Mouse (Mus musculus) left cerebral cortex, postnatal 14 days (tissue): ENCODE results near the gene Foxr1. TPM values are rescaled to one million over a fixed set of nuclear protein-coding genes. Genes with fewer than 3 reads are reported as not detected.
"Not testable (repeated sequence)": the region's sequence is repeated elsewhere in the genome, so short reads cannot be mapped to it uniquely, and the experiment has no call there.

ENCODE experiments used
- DNase-seq, 2 experiments: peaks; one replicate each; pipeline ENCODE4 v3.0.0; 2021 to 2022; ENCODE audit warnings: low spot score in 2 of 2, mixed read lengths in 1 of 2
- intact Hi-C: fragments of 180-260 bp; cut with DNase I; formaldehyde crosslinking; loops from one replicate; pipeline ENCODE4 v1.15.1; 2025
- total RNA-seq, 2 experiments: library from RNA; stranded (reverse); gene quantifications; 2 replicates each; pipeline ENCODE4 v1.2.3; 2021

Gene Foxr1
- total RNA-seq, 2 experiments from 2014 or later: not detected

- intact Hi-C loops: loop anchor here (2.0 kb wide), 1 partner anchor 22 kb away; no protein-coding TSS in a partner anchor
- peak; percentile 76 to 86 for DNase-seq
These were observed 37.4 kb upstream of the Foxr1 start for GRCm38 (mm10) chr9:44478229-44478921.

DNA sequence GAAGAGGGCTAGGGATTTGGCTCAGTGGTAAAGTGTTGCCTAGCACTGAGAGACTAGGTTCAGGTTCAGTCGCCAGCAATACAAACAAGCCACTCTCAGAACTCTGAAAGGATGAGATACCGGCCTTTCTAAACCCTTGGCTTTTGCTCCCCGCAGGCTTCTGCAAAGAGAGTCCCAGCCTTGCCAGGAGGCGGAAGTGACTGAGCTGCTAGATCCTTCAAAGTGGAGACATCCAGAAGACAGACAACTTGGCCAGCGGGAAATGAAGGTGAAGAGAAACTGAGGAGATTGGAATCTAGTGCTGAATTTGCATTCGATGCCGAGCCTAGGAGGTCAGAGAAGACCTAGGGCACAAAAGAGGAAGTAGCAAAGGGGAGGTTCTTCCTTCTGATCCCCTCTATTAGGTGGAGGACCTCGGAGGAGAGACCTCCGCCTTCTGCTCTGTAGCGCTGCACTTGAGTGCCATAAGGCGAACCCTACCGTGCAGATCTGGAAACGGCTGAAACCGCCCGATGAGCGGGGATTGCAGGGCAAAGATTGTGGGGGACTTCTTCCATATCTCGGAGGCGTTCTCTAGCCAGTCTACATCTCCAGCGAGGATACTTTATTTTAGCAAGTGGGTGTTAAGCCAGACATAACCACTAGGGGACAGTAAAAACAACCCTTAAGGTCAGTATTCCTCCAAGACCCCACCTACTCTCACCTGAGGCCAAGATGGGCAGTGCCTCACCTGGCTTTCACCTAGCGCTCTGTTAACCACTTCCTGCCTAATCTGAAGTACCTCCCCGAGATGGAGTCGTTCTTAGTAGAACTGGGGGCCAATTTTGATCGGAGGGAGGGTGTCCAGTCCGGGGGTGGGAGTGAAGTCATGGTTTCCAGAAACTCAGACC lies 36.6 kb upstream of the Foxr1 start:
- peak; percentile 70 to 80 for DNase-seq
- intact Hi-C loops: loop anchor here (2.0 kb wide), 1 partner anchor 21 kb away; no protein-coding TSS in a partner anchor

GRCm38 (mm10) chr9:44475936-44476335 lies 35.0 kb upstream of the Foxr1 start:
- intact Hi-C loops: no loop called here
- no peak for DNase-seq

GRCm38 (mm10) chr9:44474327-44474726 lies 33.4 kb upstream of the Foxr1 start:
- no peak for DNase-seq
- intact Hi-C loops: no loop called here

- DNase-seq: no peak
- intact Hi-C loops: no loop called here
These were observed 32.2 kb upstream of the Foxr1 start for GRCm38 (mm10) chr9:44473184-44473583.

GRCm38 (mm10) chr9:44468800-44469199 lies 27.9 kb upstream of the Foxr1 start:
- peak in 1 of 2 experiments; percentile 61 for DNase-seq
- intact Hi-C loops: no loop called here

DNA sequence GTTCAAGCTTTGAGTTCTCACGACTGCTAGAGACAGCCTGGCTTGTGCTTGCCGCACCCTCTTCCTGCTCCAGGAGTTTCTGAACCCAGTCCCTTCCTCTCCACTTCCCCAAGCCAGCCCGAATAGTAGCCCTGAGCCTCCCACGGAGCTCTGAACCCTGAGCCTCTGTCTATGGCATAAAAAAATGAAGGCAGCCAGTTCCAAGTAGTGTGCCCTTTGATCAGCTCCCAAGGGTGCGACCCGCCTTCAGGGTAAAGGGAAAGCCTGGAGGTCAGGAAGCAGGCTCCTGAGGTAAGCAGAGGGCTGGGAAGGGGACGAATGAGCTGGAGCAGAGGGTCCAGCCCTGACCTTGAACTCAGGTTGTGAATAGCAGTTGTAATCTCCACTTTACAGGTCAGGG lies 27.3 kb upstream of the Foxr1 start:
- no peak for DNase-seq
- intact Hi-C loops: no loop called here

- no peak for DNase-seq
- intact Hi-C loops: no loop called here
These were observed 21.0 kb upstream of the Foxr1 start for GRCm38 (mm10) chr9:44461950-44462349.

- intact Hi-C loops: loop anchor here (2.0 kb wide), 1 partner anchor 22 kb away; no protein-coding TSS in a partner anchor
- DNase-seq: peak; percentile 94 to 99
These were observed 16.3 kb upstream of the Foxr1 start for GRCm38 (mm10) chr9:44457035-44457742.

GRCm38 (mm10) chr9:44454891-44455220 lies 13.9 kb upstream of the Foxr1 start, which contains the start of gene Upk2:
Gene Upk2, minus strand, starts transcription at chr9:44454976.
- intact Hi-C loops: loop anchor here (2.0 kb wide), 1 partner anchor 48 kb away; no protein-coding TSS in a partner anchor
- no peak for DNase-seq

- intact Hi-C loops: loop anchor here (2.0 kb wide), 1 partner anchor 48 kb away; no protein-coding TSS in a partner anchor
- peak; percentile 85 to 91 for DNase-seq
These were observed 13.4 kb upstream of the Foxr1 start for GRCm38 (mm10) chr9:44454132-44454890.

GRCm38 (mm10) chr9:44450387-44450786 lies 9.5 kb upstream of the Foxr1 start:
- no peak for DNase-seq
- intact Hi-C loops: no loop called here

- intact Hi-C loops: not testable (repeated sequence)
These were observed 3.6 kb upstream of the Foxr1 start for GRCm38 (mm10) chr9:44444402-44445025.

GRCm38 (mm10) chr9:44435747-44436146 lies 5.2 kb downstream of the Foxr1 start:
- intact Hi-C loops: no loop called here
- no peak for DNase-seq

More at GRCm38 (mm10) chr9:44444402-44445025, 3.6 kb upstream of the Foxr1 start:
- not testable (repeated sequence) for DNase-seq

DNA sequence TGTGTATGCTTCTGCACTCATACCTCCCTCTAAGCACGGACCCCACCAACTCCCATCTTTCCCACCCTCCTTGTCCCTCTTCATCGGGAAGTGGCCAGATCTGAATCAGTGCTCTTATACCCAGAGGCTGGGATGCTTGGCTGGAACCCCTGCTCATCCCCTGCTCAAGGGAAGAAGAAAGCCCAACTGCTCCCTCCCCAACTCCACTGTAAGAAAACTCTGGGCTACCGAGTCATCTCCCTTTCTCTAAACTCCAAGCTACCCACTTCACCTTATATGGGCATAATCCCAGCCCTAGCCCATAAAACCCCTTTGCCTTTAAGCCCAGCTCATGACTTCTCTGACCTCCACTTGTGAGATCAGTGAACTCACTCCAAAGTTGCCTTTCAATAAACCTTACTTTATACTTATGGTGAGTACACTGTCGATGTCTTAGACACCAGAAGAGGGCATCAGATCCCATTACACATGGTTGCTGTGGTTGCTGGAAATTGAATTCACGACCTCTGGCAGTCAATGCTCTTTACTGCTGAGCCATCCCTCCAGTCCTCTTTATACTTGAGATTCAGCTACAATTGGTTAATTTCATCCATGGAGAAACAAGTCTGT lies 8.3 kb downstream of the Foxr1 start:
- no peak for DNase-seq
- intact Hi-C loops: no loop called here

GRCm38 (mm10) chr9:44423576-44423975 lies 17.4 kb downstream of the Foxr1 start:
- no peak for DNase-seq
- intact Hi-C loops: no loop called here

GRCm38 (mm10) chr9:44420280-44420898 lies 20.5 kb downstream of the Foxr1 start:
- intact Hi-C loops: no loop called here
- DNase-seq: no peak

DNA sequence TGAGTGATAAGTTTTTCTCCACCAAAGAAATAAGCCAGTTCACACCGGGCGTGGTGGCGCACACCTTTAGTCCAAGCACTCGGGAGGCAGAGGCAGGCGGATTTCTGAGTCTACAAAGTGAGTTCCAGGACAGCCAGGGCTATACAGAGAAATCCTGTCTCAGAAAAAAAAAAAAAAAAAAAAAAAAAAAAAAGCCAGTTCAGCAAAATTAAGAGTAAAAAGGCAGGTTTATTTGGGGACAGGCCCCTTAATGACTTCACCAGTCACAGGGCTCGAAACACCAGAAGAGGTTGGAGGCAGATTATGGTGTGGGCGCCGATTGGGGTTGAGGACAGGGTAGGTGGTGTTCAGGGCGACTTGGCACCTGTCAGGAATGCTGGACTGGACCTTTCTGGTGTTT lies 21.2 kb downstream of the Foxr1 start:
- intact Hi-C loops, DNase-seq: not testable (repeated sequence)
